Mouse (Mus musculus) C2C12 (cell line): Measurements from ENCODE around the gene Astl. TPM values are rescaled to one million over a fixed set of nuclear protein-coding genes. Genes with fewer than 3 reads are reported as not detected.

ENCODE experiments used
- H3K27me3 ChIP-seq: one replicate; pipeline ENCODE4 v1.6.1; 2011; ENCODE audit not compliant: control insufficient read depth, insufficient read depth, insufficient read length
- H3K36me3 ChIP-seq: one replicate; pipeline ENCODE4 v1.6.1; 2011; ENCODE audit not compliant: control insufficient read depth, insufficient read depth
- H3K4me3 ChIP-seq: one replicate; pipeline ENCODE4 v1.5.1; 2011; ENCODE audit warnings: mild to moderate bottlenecking, control low read depth; ENCODE audit not compliant: poor library complexity, insufficient read depth, severe bottlenecking
- H3K79me2 ChIP-seq: one replicate; pipeline ENCODE4 v1.6.1; 2011; ENCODE audit not compliant: control insufficient read depth, insufficient read depth
- H3K79me3 ChIP-seq: one replicate; pipeline ENCODE4 v1.6.1; 2011; ENCODE audit warnings: low read depth, control low read depth
- H3ac ChIP-seq: one replicate; pipeline ENCODE3; 2011; ENCODE audit warnings: low read depth; ENCODE audit not compliant: control insufficient read depth, insufficient read length
- CEBPB ChIP-seq: IDR thresholded peaks from one replicate; pipeline ENCODE4 v1.6.1; 2011; ENCODE audit warnings: low read depth, mild to moderate bottlenecking, control low read depth, moderate library complexity
- CTCF ChIP-seq: IDR thresholded peaks from one replicate; pipeline ENCODE4 v1.5.1; 2011; ENCODE audit not compliant: control insufficient read depth, insufficient read depth, insufficient read length
- FOSL1 ChIP-seq: IDR thresholded peaks from one replicate; pipeline ENCODE4 v1.8.0; 2011; ENCODE audit warnings: mild to moderate bottlenecking, low read length; ENCODE audit not compliant: poor library complexity, insufficient read depth, severe bottlenecking
- MAX ChIP-seq: IDR thresholded peaks from one replicate; pipeline ENCODE4 v1.6.1; 2011; ENCODE audit warnings: mild to moderate bottlenecking, control low read depth
- MYOD1 ChIP-seq: IDR thresholded peaks from one replicate; pipeline ENCODE4 v1.6.1; 2011; ENCODE audit warnings: low read depth; ENCODE audit not compliant: control insufficient read depth, insufficient read length
- MYOG ChIP-seq: IDR thresholded peaks from one replicate; pipeline ENCODE4 v1.6.1; 2011; ENCODE audit not compliant: control insufficient read depth, insufficient read length; ENCODE audit errors: extremely low read depth
- USF1 ChIP-seq: IDR thresholded peaks from one replicate; pipeline ENCODE4 v1.6.1; 2011; ENCODE audit warnings: low read depth, mild to moderate bottlenecking, control low read depth, moderate library complexity
- polyA plus RNA-seq: library from polyadenylated mRNA; unstranded; fragments of >200 nt; fragmentation: generic; extraction: Trizol; gene quantifications from one replicate; pipeline ENCODE4 v1.2.1, GENCODE M21; 2012; ENCODE audit warnings: missing spikeins

Gene Astl
- polyA plus RNA-seq, 1 experiment = not detected

DNA sequence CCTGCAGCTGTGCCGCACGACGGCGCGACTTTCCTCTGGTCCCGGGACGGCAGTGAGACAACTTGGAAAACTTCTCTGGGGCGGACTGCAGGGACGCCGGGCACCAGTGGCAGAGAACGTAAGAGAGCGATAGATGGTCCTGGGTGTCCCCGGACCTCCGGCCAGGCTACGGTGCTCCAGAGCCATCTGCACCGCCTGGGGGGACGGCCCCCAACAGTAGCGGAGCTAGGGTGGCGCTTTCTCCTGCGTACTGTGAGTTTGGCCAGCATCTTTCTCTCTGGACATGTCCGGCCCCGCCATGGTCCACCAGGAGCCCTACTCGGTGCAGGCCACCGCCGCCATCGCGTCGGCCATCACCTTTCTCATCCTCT lies 24.8 kb downstream of the Astl start:
- TF ChIP-seq CTCF = no peak
- TF ChIP-seq MYOG = no peak
- TF ChIP-seq CEBPB = no peak
- no peak for TF ChIP-seq FOSL1
- Histone ChIP-seq H3K36me3 (no peaks in the 10 kb centered on the region), H3ac (peak overlapping the region; percentile 18), H3K27me3 (peaks cover 64% of the 10 kb centered on the region), H3K4me3 (no peak overlapping the region), H3K79me2 (no peaks in the 10 kb centered on the region), H3K79me3 (no peaks in the 10 kb centered on the region)

DNA sequence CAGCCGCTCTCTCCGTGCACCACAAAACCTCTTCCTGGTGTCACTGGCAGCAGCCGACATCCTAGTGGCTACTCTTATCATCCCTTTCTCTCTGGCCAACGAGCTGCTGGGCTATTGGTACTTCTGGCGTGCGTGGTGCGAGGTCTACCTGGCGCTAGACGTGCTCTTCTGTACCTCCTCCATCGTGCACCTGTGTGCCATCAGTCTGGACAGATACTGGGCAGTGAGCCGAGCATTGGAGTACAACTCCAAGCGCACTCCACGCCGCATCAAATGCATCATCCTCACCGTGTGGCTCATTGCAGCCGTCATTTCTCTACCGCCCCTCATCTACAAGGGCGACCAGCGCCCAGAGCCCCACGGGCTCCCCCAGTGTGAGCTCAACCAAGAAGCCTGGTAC lies 25.3 kb downstream of the Astl start:
- H3K27me3 ChIP-seq = peaks cover 68% of the 10 kb centered on the region

DNA sequence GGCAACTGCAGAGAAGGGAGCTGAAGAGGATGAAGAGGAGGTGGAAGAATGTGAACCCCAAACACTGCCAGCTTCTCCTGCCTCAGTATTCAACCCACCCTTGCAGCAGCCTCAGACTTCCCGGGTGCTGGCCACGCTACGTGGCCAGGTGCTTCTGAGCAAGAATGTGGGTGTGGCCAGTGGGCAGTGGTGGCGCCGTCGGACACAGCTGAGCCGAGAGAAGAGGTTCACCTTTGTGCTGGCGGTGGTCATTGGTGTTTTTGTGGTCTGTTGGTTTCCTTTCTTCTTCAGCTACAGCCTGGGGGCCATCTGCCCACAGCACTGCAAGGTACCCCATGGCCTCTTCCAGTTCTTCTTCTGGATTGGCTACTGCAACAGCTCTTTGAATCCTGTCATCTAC lies 26.0 kb downstream of the Astl start:
- TF ChIP-seq USF1 (no peak), CTCF (no peak), CEBPB (no peak), MYOG (no peak)
- Histone ChIP-seq H3K27me3 (peaks cover 76% of the 10 kb centered on the region), H3ac (no peak overlapping the region), H3K36me3 (no peaks in the 10 kb centered on the region), H3K4me3 (no peak overlapping the region), H3K79me3 (no peaks in the 10 kb centered on the region), H3K79me2 (no peaks in the 10 kb centered on the region)

More for the DNA sequence above, 25.3 kb downstream of the Astl start:
- Histone ChIP-seq H3K36me3 (no peaks in the 10 kb centered on the region), H3K79me2 (no peaks in the 10 kb centered on the region), H3K79me3 (no peaks in the 10 kb centered on the region), H3K4me3 (no peak overlapping the region), H3ac (no peak overlapping the region)
- TF ChIP-seq MYOD1 = no peak
- no peak for TF ChIP-seq MYOG
- TF ChIP-seq USF1 = no peak
- no peak for TF ChIP-seq MAX
- TF ChIP-seq FOSL1 = no peak
- no peak for TF ChIP-seq CTCF
- TF ChIP-seq CEBPB = no peak

DNA sequence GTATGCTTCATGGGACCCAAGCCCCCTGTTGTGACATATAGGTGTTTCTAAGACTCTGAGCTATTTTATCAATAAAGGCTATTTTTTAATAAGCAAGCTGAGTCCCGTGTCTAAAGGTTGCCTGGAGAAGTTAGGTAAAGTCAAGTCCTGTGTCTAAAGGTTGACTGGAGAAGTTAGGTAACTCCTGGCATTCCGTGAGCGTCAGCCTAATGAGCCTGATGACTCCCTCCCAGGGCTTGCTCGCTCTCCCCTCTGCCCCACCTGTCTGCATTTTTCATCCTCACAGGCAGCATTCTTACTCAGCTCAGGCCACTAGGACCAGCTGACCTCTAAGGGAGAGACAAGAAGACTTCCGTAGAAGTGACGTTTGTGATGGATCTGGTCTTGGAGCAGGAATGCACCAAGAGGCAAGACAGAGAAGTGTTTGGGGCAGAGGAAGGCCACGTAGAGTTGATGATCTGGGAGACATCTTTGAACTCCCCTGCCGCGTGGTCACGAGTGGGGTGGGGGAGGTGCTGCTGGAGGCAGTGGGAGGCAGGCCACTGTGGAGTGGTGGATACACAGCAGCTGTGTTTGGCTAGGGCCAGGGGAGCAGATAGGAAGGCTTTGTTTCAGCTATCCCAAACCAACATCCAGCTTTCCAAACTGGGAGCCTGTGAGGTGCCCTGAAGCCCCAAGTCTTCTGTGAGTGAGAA lies 28.8 kb downstream of the Astl start:
- no peaks in the 10 kb centered on the region for H3K79me2 ChIP-seq
- no peak overlapping the region for H3K4me3 ChIP-seq
- no peaks in the 10 kb centered on the region for H3K79me3 ChIP-seq
- no peak overlapping the region for H3ac ChIP-seq
- peaks cover 83% of the 10 kb centered on the region for H3K27me3 ChIP-seq
- TF ChIP-seq FOSL1 = no peak
- no peak for TF ChIP-seq MYOD1
- no peak for TF ChIP-seq USF1
- TF ChIP-seq CEBPB = no peak
- no peaks in the 10 kb centered on the region for H3K36me3 ChIP-seq

DNA sequence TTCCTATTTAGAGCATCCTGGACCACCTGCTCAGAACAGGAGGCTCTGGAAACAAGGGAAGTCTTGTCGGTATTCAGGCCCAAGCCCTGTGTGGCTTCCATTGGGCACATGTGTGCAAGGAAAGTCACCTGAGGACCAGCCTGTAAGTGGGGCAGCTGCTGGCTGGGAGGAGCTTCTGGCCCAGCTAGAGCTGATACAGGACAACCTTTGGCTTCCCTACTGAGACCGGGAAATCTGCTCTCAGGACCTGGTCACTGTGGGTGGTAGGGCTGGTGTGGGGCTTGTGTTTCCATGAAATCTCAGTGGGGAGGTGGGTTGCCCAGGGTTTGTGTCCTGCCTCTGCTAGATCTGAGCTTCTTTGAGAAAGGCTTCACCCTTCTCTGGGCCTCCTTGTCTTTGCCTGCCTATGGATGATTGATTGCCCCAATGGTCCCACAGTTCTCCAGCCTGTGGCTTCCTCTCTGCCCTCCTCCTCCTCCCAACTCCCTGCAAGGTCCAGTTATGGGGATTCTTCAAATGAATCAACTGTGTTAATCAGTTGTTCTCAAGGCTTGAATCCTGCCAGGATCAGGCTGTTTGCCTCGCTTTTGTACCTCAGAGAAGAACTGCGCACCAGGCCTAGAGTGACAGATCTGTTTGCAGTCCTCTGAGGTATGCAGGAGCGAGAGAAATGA lies 31.4 kb downstream of the Astl start:
- Histone ChIP-seq H3K79me2 (no peaks in the 10 kb centered on the region), H3K4me3 (no peak overlapping the region), H3K36me3 (no peaks in the 10 kb centered on the region), H3K27me3 (peaks cover 71% of the 10 kb centered on the region), H3ac (no peak overlapping the region), H3K79me3 (no peaks in the 10 kb centered on the region)
- TF ChIP-seq FOSL1 = no peak
- no peak for TF ChIP-seq MYOG
- TF ChIP-seq USF1 = no peak
- no peak for TF ChIP-seq MAX
- TF ChIP-seq CEBPB = no peak
- no peak for TF ChIP-seq CTCF
- TF ChIP-seq MYOD1 = no peak
